Mouse (Mus musculus) A20 (cell line): ENCODE measurements around the gene Ahnak.

ENCODE experiments used
- DNase-seq: peaks from one replicate; pipeline ENCODE4 v3.0.0-alpha.2; 2011; ENCODE audit warnings: low read depth, low spot score

Ahnak gene

GRCm38 (mm10) chr19:8989066-8989566 is at the start of gene Ahnak:
Gene Ahnak, plus strand, starts transcription at chr19:8989284.
- peak; percentile 19 for DNase-seq

- DNase-seq, result no peak
These were observed 48.5 kb upstream of the Ahnak start for GRCm38 (mm10) chr19:8940526-8941133.

- no peak for DNase-seq
These were observed 48.0 kb upstream of the Ahnak start for GRCm38 (mm10) chr19:8941136-8941514.

- DNase-seq, result peak; percentile 99
These were observed 47.4 kb upstream of the Ahnak start, which contains the start of gene Mta2 for GRCm38 (mm10) chr19:8941515-8942217. Gene Mta2, plus strand, starts transcription at chr19:8941875.

- DNase-seq, result peak; percentile 80
These were observed 46.7 kb upstream of the Ahnak start for GRCm38 (mm10) chr19:8942276-8942964.

GRCm38 (mm10) chr19:8943047-8943446 is 46.0 kb upstream of the Ahnak start:
- DNase-seq, result no peak

GRCm38 (mm10) chr19:8944062-8944461 is 45.0 kb upstream of the Ahnak start:
- DNase-seq, result no peak

- DNase-seq, result no peak
These were observed 44.3 kb upstream of the Ahnak start for GRCm38 (mm10) chr19:8944750-8945149.

GRCm38 (mm10) chr19:8945251-8945650 is 43.8 kb upstream of the Ahnak start:
- no peak for DNase-seq

- DNase-seq, result no peak
These were observed 42.2 kb upstream of the Ahnak start for GRCm38 (mm10) chr19:8946929-8947328.

GRCm38 (mm10) chr19:8950190-8950589 is 38.9 kb upstream of the Ahnak start:
- DNase-seq, result no peak

- DNase-seq, result no peak
These were observed 36.8 kb upstream of the Ahnak start for GRCm38 (mm10) chr19:8952241-8952640.

GRCm38 (mm10) chr19:8953135-8954039 is 35.7 kb upstream of the Ahnak start, which contains the start of gene Tut1:
Gene Tut1, plus strand, starts transcription at chr19:8953847.
- peak; percentile 97 for DNase-seq

- peak; percentile 44 for DNase-seq
These were observed 34.9 kb upstream of the Ahnak start for GRCm38 (mm10) chr19:8954171-8954570.

GRCm38 (mm10) chr19:8962256-8962655 is 26.8 kb upstream of the Ahnak start:
- no peak for DNase-seq

- DNase-seq, result no peak
These were observed 24.0 kb upstream of the Ahnak start for GRCm38 (mm10) chr19:8965075-8965474.

GRCm38 (mm10) chr19:8965771-8966170 is 23.3 kb upstream of the Ahnak start:
- DNase-seq, result no peak

GRCm38 (mm10) chr19:8966198-8966589 is 22.9 kb upstream of the Ahnak start:
- DNase-seq, result no peak

- peak; percentile 99 for DNase-seq
These were observed 22.3 kb upstream of the Ahnak start, which contains the start of gene Eef1g for GRCm38 (mm10) chr19:8966590-8967372. Gene Eef1g, plus strand, starts transcription at chr19:8967041.

GRCm38 (mm10) chr19:8967373-8967743 is 21.7 kb upstream of the Ahnak start:
- no peak for DNase-seq

- peak; percentile 38 for DNase-seq
These were observed 21.2 kb upstream of the Ahnak start for GRCm38 (mm10) chr19:8967893-8968292.
